Mouse (Mus musculus) CH12.LX (cell line): Measurements from ENCODE around the gene Dgcr2. TPM values are rescaled to one million over a fixed set of nuclear protein-coding genes. Genes with fewer than 3 reads are reported as not detected.
A peak's percentile ranks its signal among the peaks of the same experiment; 100 is the strongest.

Experiments
- DNase-seq: peaks from one replicate; pipeline ENCODE4 v3.0.0-alpha.2; 2013; ENCODE audit errors: extremely low read depth
- H3K27ac ChIP-seq: 2 replicates; pipeline ENCODE4 v1.5.1; 2012; ENCODE audit warnings: low read depth, mild to moderate bottlenecking, control low read depth, moderate library complexity; ENCODE audit not compliant: insufficient read depth
- H3K27me3 ChIP-seq: replicated peaks from 2 replicates; pipeline ENCODE3; 2012; ENCODE audit warnings: inconsistent platforms
- H3K36me3 ChIP-seq, 2 experiments: replicated peaks in 1 of 2; 2 replicates each; pipeline versions ENCODE3 to v1.6.1; 2012; ENCODE audit warnings: inconsistent platforms in 1 of 2, low read length in 1 of 2, mild to moderate bottlenecking in 1 of 2, mixed read lengths in 1 of 2, moderate library complexity in 1 of 2; ENCODE audit not compliant: control insufficient read depth in 1 of 2, insufficient read depth in 1 of 2
- H3K4me1 ChIP-seq, 2 experiments: 2 replicates each; pipeline ENCODE4 v1.6.1; 2012; ENCODE audit warnings: inconsistent platforms in 1 of 2, moderate library complexity in 1 of 2; ENCODE audit not compliant: insufficient read depth in 2 of 2, control insufficient read depth in 1 of 2
- H3K4me2 ChIP-seq: 2 replicates; pipeline ENCODE4 v1.6.1; 2012; ENCODE audit warnings: low read depth, mild to moderate bottlenecking, control low read depth; ENCODE audit not compliant: poor library complexity, insufficient read depth, severe bottlenecking
- H3K4me3 ChIP-seq, 3 experiments: fragments of 150-350 bp in 1 of 3; sonication (generic) in 1 of 3; replicated peaks in 1 of 3; 2 replicates each; pipeline versions ENCODE3 to v1.5.1; 2011 to 2012; ENCODE audit warnings: low read depth in 2 of 3, low read length in 2 of 3, mild to moderate bottlenecking in 2 of 3, moderate library complexity in 2 of 3, control low read depth in 1 of 3, improper control_type of control experiment in 1 of 3, inconsistent platforms in 1 of 3, mixed read lengths in 1 of 3; ENCODE audit not compliant: poor library complexity in 1 of 3
- H3K79me2 ChIP-seq: replicated peaks from 2 replicates; pipeline ENCODE4 v1.6.1; 2012; ENCODE audit warnings: mild to moderate bottlenecking, moderate library complexity; ENCODE audit not compliant: control insufficient read depth, poor library complexity, insufficient read depth, severe bottlenecking; ENCODE audit errors: extremely low read depth
- H3K9ac ChIP-seq: 2 replicates; pipeline ENCODE4 v1.6.1; 2012; ENCODE audit warnings: low read depth, mild to moderate bottlenecking, control low read depth, moderate library complexity; ENCODE audit not compliant: insufficient read depth
- H3K9me3 ChIP-seq: replicated peaks from 2 replicates; pipeline ENCODE3; 2012; ENCODE audit warnings: low read length, inconsistent platforms, mixed read lengths
- BHLHE40 ChIP-seq: IDR thresholded peaks from 2 replicates; pipeline ENCODE4 v1.6.1; 2011; ENCODE audit warnings: mild to moderate bottlenecking, low read depth, low read length, improper control_type of control experiment
- CHD1 ChIP-seq: IDR thresholded peaks from 2 replicates; pipeline ENCODE4 v1.6.1; 2012; ENCODE audit warnings: low read depth, low read length, improper control_type of control experiment, inconsistent platforms
- CHD2 ChIP-seq: IDR thresholded peaks from 2 replicates; pipeline ENCODE4 v1.6.1; 2011; ENCODE audit warnings: low read length, improper control_type of control experiment
- ELF1 ChIP-seq: IDR thresholded peaks from 2 replicates; pipeline ENCODE4 v1.6.1; 2014; ENCODE audit warnings: low read depth, mild to moderate bottlenecking, inconsistent platforms, low read length, improper control_type of control experiment
- EP300 ChIP-seq: IDR thresholded peaks from 2 replicates; pipeline ENCODE4 v1.6.1; 2011; ENCODE audit warnings: low read length, improper control_type of control experiment
- GABPA ChIP-seq: IDR thresholded peaks from 2 replicates; pipeline ENCODE4 v1.6.1; 2012; ENCODE audit warnings: low read depth, low read length, improper control_type of control experiment, inconsistent platforms; ENCODE audit not compliant: insufficient replicate concordance
- HCFC1 ChIP-seq: IDR thresholded peaks from 2 replicates; pipeline ENCODE4 v1.6.1; 2012; ENCODE audit warnings: low read depth, mild to moderate bottlenecking, inconsistent platforms, low read length, improper control_type of control experiment
- JUN ChIP-seq: IDR thresholded peaks from 2 replicates; pipeline ENCODE4 v1.6.1; 2011; ENCODE audit warnings: low read depth, mild to moderate bottlenecking, low read length, improper control_type of control experiment, moderate library complexity; ENCODE audit not compliant: insufficient read depth
- JUND ChIP-seq: conservative IDR thresholded peaks from 2 replicates; pipeline ENCODE4 v1.6.1; 2011; ENCODE audit warnings: low read depth, low read length, improper control_type of control experiment
- KAT2A ChIP-seq: IDR thresholded peaks from 2 replicates; pipeline ENCODE4 v1.6.1; 2012; ENCODE audit warnings: low read length, improper control_type of control experiment, inconsistent platforms; ENCODE audit not compliant: insufficient replicate concordance
- MAX ChIP-seq: IDR thresholded peaks from 2 replicates; pipeline ENCODE4 v1.6.1; 2011; ENCODE audit warnings: low read length, improper control_type of control experiment
- MEF2A ChIP-seq: IDR thresholded peaks from 2 replicates; pipeline ENCODE4 v1.6.1; 2014; ENCODE audit warnings: low read depth, mild to moderate bottlenecking, inconsistent platforms, low read length, improper control_type of control experiment, borderline replicate concordance
- MXI1 ChIP-seq: IDR thresholded peaks from 2 replicates; pipeline ENCODE4 v1.6.1; 2011; ENCODE audit warnings: mild to moderate bottlenecking, low read depth, low read length, improper control_type of control experiment
- MYC ChIP-seq: IDR thresholded peaks from 2 replicates; pipeline ENCODE4 v1.6.1; 2011; ENCODE audit warnings: low read depth, mild to moderate bottlenecking, improper control_type of control experiment, low read length
- PAX5 ChIP-seq: IDR thresholded peaks from 2 replicates; pipeline ENCODE4 v1.6.1; 2012; ENCODE audit warnings: low read length, inconsistent platforms, mixed read lengths
- POLR2A ChIP-seq: IDR thresholded peaks from 2 replicates; pipeline ENCODE4 v1.6.1; 2011; ENCODE audit warnings: low read depth, mild to moderate bottlenecking, improper control_type of control experiment, low read length
- RAD21 ChIP-seq: IDR thresholded peaks from 2 replicates; pipeline ENCODE4 v1.6.1; 2011; ENCODE audit warnings: low read depth, mild to moderate bottlenecking, low read length, improper control_type of control experiment, moderate library complexity
- SIN3A ChIP-seq: IDR thresholded peaks from 2 replicates; pipeline ENCODE4 v1.6.1; 2012; ENCODE audit warnings: low read length, improper control_type of control experiment, inconsistent platforms
- SMC3 ChIP-seq: IDR thresholded peaks from 2 replicates; pipeline ENCODE4 v1.6.1; 2011; ENCODE audit warnings: low read depth, low read length, improper control_type of control experiment
- TBP ChIP-seq: conservative IDR thresholded peaks from 2 replicates; pipeline ENCODE4 v1.6.1; 2011; ENCODE audit warnings: low read depth, low read length, improper control_type of control experiment
- UBTF ChIP-seq: IDR thresholded peaks from 2 replicates; pipeline ENCODE4 v1.6.1; 2012; ENCODE audit warnings: low read depth, mild to moderate bottlenecking, inconsistent platforms, low read length, improper control_type of control experiment, moderate library complexity
- USF1 ChIP-seq: IDR thresholded peaks from 2 replicates; pipeline ENCODE4 v1.6.1; 2014; ENCODE audit warnings: low read depth, mild to moderate bottlenecking, inconsistent platforms, low read length, improper control_type of control experiment
- ZKSCAN1 ChIP-seq: IDR thresholded peaks from 2 replicates; pipeline ENCODE4 v1.6.1; 2012; ENCODE audit warnings: low read depth, inconsistent platforms, low read length, improper control_type of control experiment, borderline replicate concordance
- dilution Hi-C: fragments of 300-500 bp; cut with MboI; formaldehyde crosslinking; loops from 2 replicates; pipeline ENCODE4 v1.14.3; 2020; ENCODE audit warnings: low sequenced_read_pairs; ENCODE audit not compliant: extremely low pct_unique_long_range_greater_than_20kb, extremely low pct_ligation_motif_present
- in situ Hi-C: fragments of 300-500 bp; cut with MboI; formaldehyde crosslinking; loops from 3 replicates; pipeline ENCODE4 v1.14.3; 2019; ENCODE audit warnings: low sequenced_read_pairs, low pct_ligation_motif_present, low pct_unique_long_range_greater_than_20kb, mixed read lengths
- polyA plus RNA-seq: library from polyadenylated mRNA; unstranded; fragments of >175 nt; gene quantifications from 2 replicates; pipeline ENCODE4 v1.2.1, GENCODE M21; 2012; ENCODE audit warnings: low read depth; ENCODE audit not compliant: insufficient read length
- total RNA-seq, 2 experiments: library from RNA; depleted of rRNA; stranded (reverse); fragments of 300-350 nt in 1 of 2; fragments of >200 nt in 1 of 2; gene quantifications; 2 replicates each; pipeline ENCODE4 v1.2.3; 2012 to 2014

Gene Dgcr2
- total and polyA plus RNA-seq, 3 experiments, result 41.5 to 54.8 (median 48.0) TPM

GRCm38 (mm10) chr16:17890917-17891566 is 7.3 kb downstream of the Dgcr2 start:
- in situ Hi-C loops, result no loop called here
- H3K4me1 ChIP-seq, result peaks cover 7 to 29% of the 10 kb centered on the region in 2 experiments
- peak overlapping the region; percentile 90 to 98 (median 93) for H3K4me3 ChIP-seq
- H3K4me2 ChIP-seq, result peak overlapping the region; percentile 41
- dilution Hi-C loops, result no loop called here
- TF ChIP-seq ZKSCAN1 (no peak), SIN3A (peak; percentile 70), UBTF (0 out of 2 replicates have a peak, but pooled peaks have one; percentile 62), EP300 (no peak), GABPA (no peak), HCFC1 (no peak), MAX (0 out of 2 replicates have a peak, but pooled peaks have one; percentile 32), CHD2 (0 out of 2 replicates have a peak, but pooled peaks have one; percentile 30), USF1 (no peak; the same call in 1 of the 2 replicates), PAX5 (no peak), POLR2A (no peak), MXI1 (peak; percentile 84), JUND (no peak), RAD21 (no peak), MYC (0 out of 2 replicates have a peak, but pooled peaks have one; percentile 23), MEF2A (peak; percentile 44; the same call in 1 of the 2 replicates), KAT2A (no peak), CHD1 (0 out of 2 replicates have a peak, but pooled peaks have one; percentile 85), SMC3 (no peak), JUN (no peak)
- H3K27ac ChIP-seq, result peak overlapping the region; percentile 73
- peaks cover 25% of the 10 kb centered on the region for H3K79me2 ChIP-seq
- H3K27me3 ChIP-seq, result no peaks in the 10 kb centered on the region
- peaks cover 0 to 14% of the 10 kb centered on the region in 2 experiments for H3K36me3 ChIP-seq
- H3K9me3 ChIP-seq, result no peaks in the 10 kb centered on the region
- peak; percentile 34 for DNase-seq
- peak overlapping the region; percentile 98 for H3K9ac ChIP-seq

- Histone ChIP-seq H3K9ac (peak overlapping the region; percentile 98), H3K27me3 (no peaks in the 10 kb centered on the region), H3K4me2 (peak overlapping the region; percentile 41), H3K4me1 (peaks cover 7 to 34% of the 10 kb centered on the region in 2 experiments), H3K4me3 (peak overlapping the region; percentile 90 to 98 (median 93)), H3K36me3 (peaks cover 4 to 21% of the 10 kb centered on the region in 2 experiments), H3K79me2 (peaks cover 26% of the 10 kb centered on the region), H3K9me3 (no peaks in the 10 kb centered on the region), H3K27ac (no peak overlapping the region)
- DNase-seq, result no peak
- dilution Hi-C loops, result no loop called here
- TF ChIP-seq ELF1 (no peak), UBTF (no peak), TBP (no peak), BHLHE40 (no peak)
- in situ Hi-C loops, result no loop called here
Observed at GRCm38 (mm10) chr16:17890342-17890727, 8.0 kb downstream of the Dgcr2 start.
